Mouse (Mus musculus) layer of hippocampus, postnatal 25 days (tissue): ENCODE results near the gene Ninj2. TPM values are rescaled to one million over a fixed set of nuclear protein-coding genes. Genes with fewer than 3 reads are reported as not detected.
"Not testable (repeated sequence)": the region's sequence is repeated elsewhere in the genome, so short reads cannot be mapped to it uniquely, and the experiment has no call there.

ENCODE experiments used
- DNase-seq, 2 experiments: peaks; one replicate each; pipeline ENCODE4 v3.0.0; 2022; ENCODE audit warnings: mixed read lengths in 2 of 2, low spot score in 1 of 2; ENCODE audit errors: extremely low spot score in 1 of 2
- total RNA-seq, 2 experiments: library from RNA; stranded (reverse); gene quantifications; 2 replicates each; pipeline ENCODE4 v1.2.3; 2021

Gene Ninj2
- total RNA-seq: 1 to 10 TPM; 2.3 to 2.9 TPM

GRCm38 (mm10) chr6:120093100-120093499 lies at the start of gene Ninj2:
Ninj2 (plus strand) TSS chr6:120093350.
- DNase-seq: no peak

- DNase-seq: no peak
Observed at GRCm38 (mm10) chr6:120045406-120045805, 47.7 kb upstream of the Ninj2 start.

- no peak for DNase-seq
Observed at GRCm38 (mm10) chr6:120047705-120048292, 45.4 kb upstream of the Ninj2 start.

GRCm38 (mm10) chr6:120054412-120054811 lies 38.7 kb upstream of the Ninj2 start:
- no peak for DNase-seq

GRCm38 (mm10) chr6:120055666-120056540 lies 37.2 kb upstream of the Ninj2 start:
- no peak for DNase-seq

GRCm38 (mm10) chr6:120062934-120063333 lies 30.2 kb upstream of the Ninj2 start:
- no peak for DNase-seq

GRCm38 (mm10) chr6:120064627-120065026 lies 28.5 kb upstream of the Ninj2 start:
- DNase-seq: no peak

- no peak for DNase-seq
Observed at GRCm38 (mm10) chr6:120065552-120066177, 27.5 kb upstream of the Ninj2 start.

GRCm38 (mm10) chr6:120069546-120069945 lies 23.6 kb upstream of the Ninj2 start:
- DNase-seq: no peak

GRCm38 (mm10) chr6:120072630-120073029 lies 20.5 kb upstream of the Ninj2 start:
- no peak for DNase-seq

- no peak for DNase-seq
Observed at GRCm38 (mm10) chr6:120076619-120077450, 16.3 kb upstream of the Ninj2 start.

GRCm38 (mm10) chr6:120079547-120079946 lies 13.6 kb upstream of the Ninj2 start:
- no peak for DNase-seq

GRCm38 (mm10) chr6:120081516-120081915 lies 11.6 kb upstream of the Ninj2 start:
- DNase-seq: no peak

- no peak for DNase-seq
Observed at GRCm38 (mm10) chr6:120082251-120082950, 10.7 kb upstream of the Ninj2 start.

- DNase-seq: no peak
Observed at GRCm38 (mm10) chr6:120082951-120083411, 10.2 kb upstream of the Ninj2 start.

- DNase-seq: no peak
Observed at GRCm38 (mm10) chr6:120083442-120083841, 9.7 kb upstream of the Ninj2 start.

- no peak for DNase-seq
Observed at GRCm38 (mm10) chr6:120084983-120085382, 8.2 kb upstream of the Ninj2 start.

- no peak for DNase-seq
Observed at GRCm38 (mm10) chr6:120085832-120086231, 7.3 kb upstream of the Ninj2 start.

GRCm38 (mm10) chr6:120087041-120087440 lies 6.1 kb upstream of the Ninj2 start:
- not testable (repeated sequence) for DNase-seq
